Mouse (Mus musculus) MEL (cell line): ENCODE data around the gene Thumpd1.

Experiments
- E2F4 ChIP-seq: IDR thresholded peaks from 2 replicates; pipeline ENCODE4 v1.6.1; 2011; ENCODE audit warnings: low read depth, low read length, improper control_type of control experiment, borderline replicate concordance
- MAFK ChIP-seq: IDR thresholded peaks from 2 replicates; pipeline ENCODE4 v1.6.1; 2011; ENCODE audit warnings: low read depth, mild to moderate bottlenecking, low read length, improper control_type of control experiment, borderline replicate concordance
- NRF1 ChIP-seq: IDR thresholded peaks from 2 replicates; pipeline ENCODE4 v1.6.1; 2014; ENCODE audit warnings: low read depth, mild to moderate bottlenecking, inconsistent platforms, low read length, improper control_type of control experiment, moderate library complexity; ENCODE audit not compliant: poor library complexity, insufficient read depth, severe bottlenecking
- POLR2A ChIP-seq, 2 experiments: IDR thresholded peaks; 2 replicates each; pipeline ENCODE4 v1.6.1; 2011 to 2012; ENCODE audit warnings: low read length in 2 of 2, mild to moderate bottlenecking in 2 of 2, control low read depth in 1 of 2, improper control_type of control experiment in 1 of 2, low read depth in 1 of 2, moderate library complexity in 1 of 2; ENCODE audit not compliant: control insufficient read depth in 1 of 2, insufficient read depth in 1 of 2, poor library complexity in 1 of 2
- USF1 ChIP-seq: IDR thresholded peaks from 2 replicates; pipeline ENCODE4 v1.6.1; 2014; ENCODE audit warnings: low read depth, mild to moderate bottlenecking, inconsistent platforms, low read length, improper control_type of control experiment, moderate library complexity
- ZKSCAN1 ChIP-seq: IDR thresholded peaks from 2 replicates; pipeline ENCODE4 v1.6.1; 2012; ENCODE audit warnings: low read depth, mild to moderate bottlenecking, inconsistent platforms, low read length, improper control_type of control experiment, moderate library complexity
- ZNF384 ChIP-seq: IDR thresholded peaks from 2 replicates; pipeline ENCODE4 v1.6.1; 2012; ENCODE audit warnings: low read depth, mild to moderate bottlenecking, inconsistent platforms, low read length, improper control_type of control experiment

- TF ChIP-seq E2F4 (no peak), USF1 (no peak), MAFK (no peak), ZNF384 (no peak), ZKSCAN1 (no peak), NRF1 (no peak), POLR2A (IDR thresholded peaks at IDR 0.05; ENCODE audit: control insufficient read depth in 1 of 2, insufficient read depth in 1 of 2, low read depth in 1 of 2, low read length in 2 of 2, poor library complexity in 1 of 2) (no peak)
Measured at GRCm38 (mm10) chr7:119745869-119746268, 25.3 kb upstream of the Thumpd1 start.
